Mouse (Mus musculus) midbrain, embryonic 14.5 days (tissue): Measurements from ENCODE around the gene Spag7. TPM values are rescaled to one million over a fixed set of nuclear protein-coding genes. Genes with fewer than 3 reads are reported as not detected.
A peak's percentile ranks its signal among the peaks of the same experiment; 100 is the strongest.

Source experiments
- ATAC-seq: fragments of 200-750 bp; cut with Nextera tagmentation; 2 replicates; pipeline ENCODE4 v1.8.0; 2017; ENCODE audit warnings: moderate number of reproducible peaks, moderate library complexity; ENCODE audit not compliant: low FRiP score, low TSS enrichment
- DNase-seq: peaks from one replicate; pipeline ENCODE4 v3.0.0-alpha.2; 2015
- H3K27ac ChIP-seq: fragments of 300-500 bp; sonication (generic); replicated peaks from 2 replicates; pipeline ENCODE4 v1.5.1; 2014; ENCODE audit warnings: mild to moderate bottlenecking, low read depth, low read length, moderate library complexity
- H3K27me3 ChIP-seq: fragments of 300-500 bp; sonication (generic); 2 replicates; pipeline ENCODE4 v1.6.1; 2014; ENCODE audit warnings: low read length, control low read depth, mixed read lengths; ENCODE audit not compliant: control insufficient read depth, insufficient read depth
- H3K36me3 ChIP-seq: fragments of 300-500 bp; sonication (generic); 2 replicates; pipeline ENCODE4 v1.6.1; 2014; ENCODE audit warnings: low read length, control low read depth; ENCODE audit not compliant: control insufficient read depth, insufficient read depth
- H3K4me1 ChIP-seq: fragments of 300-500 bp; sonication (generic); 2 replicates; pipeline ENCODE4 v1.6.1; 2014; ENCODE audit warnings: mild to moderate bottlenecking, antibody characterized with exemption, low read length, control low read depth; ENCODE audit not compliant: control insufficient read depth, insufficient read depth
- H3K4me2 ChIP-seq: fragments of 300-500 bp; sonication (generic); 2 replicates; pipeline ENCODE4 v1.6.1; 2014; ENCODE audit warnings: mild to moderate bottlenecking, low read length, moderate library complexity
- H3K4me3 ChIP-seq: fragments of 300-500 bp; sonication (generic); replicated peaks from 2 replicates; pipeline ENCODE4 v1.5.1; 2014; ENCODE audit warnings: low read depth, low read length
- H3K9ac ChIP-seq: fragments of 300-500 bp; sonication (generic); replicated peaks from 2 replicates; pipeline ENCODE4 v1.6.1; 2014; ENCODE audit warnings: mild to moderate bottlenecking, low read length, moderate library complexity
- H3K9me3 ChIP-seq: fragments of 300-500 bp; sonication (generic); 2 replicates; pipeline ENCODE4 v1.6.1; 2016; ENCODE audit warnings: low read length, control low read depth, mixed read lengths; ENCODE audit not compliant: control insufficient read depth
- WGBS: fragments of 180-500 bp; shearing (Covaris S2); extraction: QIAGEN DNeasy Blood & Tissue Kit; methylation state at CpG from one replicate; pipeline ENCODE4 v1.1.7; 2014; 5-methylcytosine and 5-hydroxymethylcytosine counted together
- polyA plus RNA-seq: library from polyadenylated mRNA; unstranded; fragments of >200 nt; fragmentation: Nextera tagmentation; extraction: Ambion mirVana; gene quantifications from 2 replicates; pipeline ENCODE4 v1.2.1, GENCODE M21; 2014

Gene Spag7
- polyA plus RNA-seq, 1 experiment from 2014 or later: 101 TPM

DNA sequence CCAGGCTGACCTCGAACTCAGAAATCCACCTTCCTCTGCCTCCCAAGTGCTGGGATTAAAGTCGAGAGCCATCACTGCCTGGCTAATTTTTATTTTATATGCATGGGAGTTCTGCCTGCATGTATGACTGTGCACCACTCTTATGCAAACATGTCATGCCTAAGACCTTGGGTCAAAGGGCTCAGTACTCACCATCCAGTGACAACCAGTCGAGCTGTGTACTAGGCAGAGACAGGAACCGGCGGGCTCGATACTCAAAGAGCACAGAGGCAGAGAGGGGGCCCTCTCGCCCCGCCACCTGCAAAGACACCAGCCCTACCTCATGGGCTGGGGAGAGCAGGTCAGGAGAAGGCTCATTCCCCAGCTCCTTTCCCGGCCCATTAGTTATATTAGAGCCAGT lies 8.9 kb upstream of the Spag7 start:
- Histone ChIP-seq H3K9ac (no peak overlapping the region), H3K4me3 (no peak overlapping the region), H3K4me2 (no peak overlapping the region), H3K27me3 (no peaks in the 10 kb centered on the region), H3K27ac (no peak overlapping the region), H3K36me3 (peaks cover 63% of the 10 kb centered on the region), H3K9me3 (no peaks in the 10 kb centered on the region), H3K4me1 (peaks cover 10% of the 10 kb centered on the region; the same call in 1 of the 2 replicates)
- DNase-seq (no peak), ATAC-seq (no peak)
- WGBS: 82% methylated on average over 9 of the region's 9 CpGs

DNA sequence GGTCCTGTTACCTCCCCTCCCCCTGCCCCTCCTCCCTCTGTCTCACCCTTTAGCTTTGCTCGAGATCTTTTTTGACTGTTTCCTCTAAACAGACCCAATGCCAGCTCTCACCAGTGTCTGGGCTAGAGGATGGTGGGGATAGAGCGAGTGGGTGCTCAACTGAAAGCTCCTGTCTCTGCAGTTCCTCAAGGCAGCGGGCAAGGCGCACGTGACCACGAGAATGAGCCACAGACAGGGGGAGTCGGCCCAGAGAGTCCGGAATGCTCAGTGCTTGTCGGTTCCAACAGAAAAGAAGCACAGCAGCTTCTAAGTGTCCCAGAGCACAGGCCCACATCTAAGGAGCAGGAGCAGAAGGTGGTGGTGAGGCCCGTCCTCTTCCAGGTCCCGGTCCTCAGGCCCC lies 5.3 kb upstream of the Spag7 start:
- Histone ChIP-seq H3K9ac (no peak overlapping the region), H3K27ac (no peak overlapping the region), H3K36me3 (peaks cover 54% of the 10 kb centered on the region), H3K4me3 (no peak overlapping the region), H3K4me2 (no peak overlapping the region), H3K4me1 (peaks cover 13% of the 10 kb centered on the region), H3K9me3 (no peaks in the 10 kb centered on the region), H3K27me3 (no peaks in the 10 kb centered on the region)
- DNase-seq (no peak), ATAC-seq (no peak)
- WGBS: 63% methylated on average over 11 of the region's 11 CpGs

DNA sequence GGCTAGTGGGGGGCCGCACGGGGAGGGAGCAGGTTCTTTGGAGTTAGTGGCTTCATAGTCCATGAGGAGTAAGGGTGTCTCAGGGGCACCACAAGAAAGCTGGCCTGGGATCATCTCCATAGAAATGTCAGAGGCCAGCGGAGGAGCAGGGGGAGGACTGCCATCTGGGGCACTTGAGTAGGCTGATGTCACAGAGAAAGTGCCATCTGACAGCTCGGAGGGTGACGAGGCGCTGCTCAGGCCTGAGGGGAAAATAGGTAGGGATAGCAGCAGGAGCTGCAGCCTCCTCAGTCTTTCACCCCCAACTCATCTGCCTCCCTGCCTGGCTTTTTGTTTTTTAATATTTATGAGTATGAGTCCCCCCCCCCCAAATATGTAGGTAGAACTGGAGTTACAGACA lies 4.8 kb upstream of the Spag7 start:
- no peak overlapping the region for H3K4me3 ChIP-seq
- ATAC-seq (no peak), DNase-seq (no peak)
- H3K9me3 ChIP-seq: no peaks in the 10 kb centered on the region
- peaks cover 49% of the 10 kb centered on the region for H3K36me3 ChIP-seq
- no peak overlapping the region for H3K4me2 ChIP-seq
- peaks cover 13% of the 10 kb centered on the region for H3K4me1 ChIP-seq
- WGBS: 52% methylated on average over 6 of the region's 6 CpGs
- H3K27ac ChIP-seq: no peak overlapping the region
- no peak overlapping the region for H3K9ac ChIP-seq
- H3K27me3 ChIP-seq: no peaks in the 10 kb centered on the region

DNA sequence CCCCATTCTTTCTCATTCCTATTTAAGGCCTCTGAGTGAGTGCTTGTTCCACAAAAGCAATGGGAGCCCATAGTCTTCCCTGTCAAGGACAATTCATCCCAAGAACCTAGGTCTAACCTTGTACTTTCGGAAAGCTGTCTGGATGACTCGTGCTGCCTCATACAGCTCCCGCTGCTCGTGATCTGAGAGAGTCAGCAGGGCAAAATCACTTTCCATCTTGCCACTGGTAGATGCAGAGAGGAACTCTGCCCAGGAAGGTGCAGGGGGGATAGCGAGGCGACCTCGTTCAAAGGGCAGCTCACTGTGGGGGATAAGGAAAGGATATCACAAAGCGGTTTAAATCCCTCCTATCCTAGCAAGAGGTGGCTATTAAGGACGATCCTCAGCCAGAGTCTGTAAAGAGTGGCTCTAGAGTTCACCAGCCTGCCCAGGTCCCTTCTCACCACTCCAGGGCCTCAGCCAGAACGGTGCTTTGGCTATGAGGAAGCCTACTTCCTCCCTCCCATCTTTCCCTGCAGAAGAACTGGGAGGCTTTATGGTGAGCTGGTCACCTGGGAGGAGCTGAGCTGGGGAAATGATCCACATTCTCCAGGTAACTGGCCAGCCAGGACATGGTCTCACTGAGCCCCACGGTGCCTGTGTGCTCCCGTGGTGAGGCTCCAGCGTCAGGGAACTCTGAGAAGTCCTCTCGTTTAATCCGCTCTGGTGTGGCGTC lies 2.3 kb upstream of the Spag7 start:
- no peak overlapping the region for H3K9ac ChIP-seq
- 84% methylated on average over 16 of the region's 16 CpGs for WGBS
- H3K4me3 ChIP-seq: 0 out of 2 replicates have a peak overlapping the region, but pooled peaks have one; percentile 65
- peaks cover 19% of the 10 kb centered on the region for H3K4me1 ChIP-seq
- ATAC-seq: no peak
- no peaks in the 10 kb centered on the region for H3K27me3 ChIP-seq
- peak overlapping the region; percentile 79; the same call in 1 of the 2 replicates for H3K4me2 ChIP-seq
- no peak for DNase-seq
- H3K9me3 ChIP-seq: no peaks in the 10 kb centered on the region
- 0 out of 2 replicates have a peak overlapping the region, but pooled peaks have one; percentile 96 for H3K27ac ChIP-seq
- H3K36me3 ChIP-seq: peaks cover 35% of the 10 kb centered on the region

DNA sequence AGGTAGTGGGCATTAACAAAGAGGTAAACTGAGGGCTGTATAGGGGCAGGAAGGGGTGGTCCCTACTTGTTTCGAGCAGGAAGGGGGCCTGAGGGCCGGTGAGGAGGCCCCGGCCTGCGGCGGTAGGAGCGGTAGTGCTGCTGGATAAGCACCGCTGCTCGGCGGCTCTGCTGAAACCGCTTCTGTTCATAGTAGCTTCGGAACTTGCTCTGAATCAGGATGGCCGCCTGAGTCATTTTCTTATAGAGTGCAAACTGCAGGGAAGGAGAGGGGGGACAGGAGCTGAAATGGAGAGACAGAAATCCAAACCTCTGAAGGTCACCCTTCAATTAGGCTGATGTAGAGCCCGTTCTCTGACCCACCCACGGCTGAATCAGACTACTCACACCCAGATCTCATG lies 1.3 kb upstream of the Spag7 start:
- ATAC-seq: no peak
- whole genome bisulfite sequencing: 29% methylated on average over 14 of the region's 14 CpGs
- H3K9me3 ChIP-seq: no peaks in the 10 kb centered on the region

DNA sequence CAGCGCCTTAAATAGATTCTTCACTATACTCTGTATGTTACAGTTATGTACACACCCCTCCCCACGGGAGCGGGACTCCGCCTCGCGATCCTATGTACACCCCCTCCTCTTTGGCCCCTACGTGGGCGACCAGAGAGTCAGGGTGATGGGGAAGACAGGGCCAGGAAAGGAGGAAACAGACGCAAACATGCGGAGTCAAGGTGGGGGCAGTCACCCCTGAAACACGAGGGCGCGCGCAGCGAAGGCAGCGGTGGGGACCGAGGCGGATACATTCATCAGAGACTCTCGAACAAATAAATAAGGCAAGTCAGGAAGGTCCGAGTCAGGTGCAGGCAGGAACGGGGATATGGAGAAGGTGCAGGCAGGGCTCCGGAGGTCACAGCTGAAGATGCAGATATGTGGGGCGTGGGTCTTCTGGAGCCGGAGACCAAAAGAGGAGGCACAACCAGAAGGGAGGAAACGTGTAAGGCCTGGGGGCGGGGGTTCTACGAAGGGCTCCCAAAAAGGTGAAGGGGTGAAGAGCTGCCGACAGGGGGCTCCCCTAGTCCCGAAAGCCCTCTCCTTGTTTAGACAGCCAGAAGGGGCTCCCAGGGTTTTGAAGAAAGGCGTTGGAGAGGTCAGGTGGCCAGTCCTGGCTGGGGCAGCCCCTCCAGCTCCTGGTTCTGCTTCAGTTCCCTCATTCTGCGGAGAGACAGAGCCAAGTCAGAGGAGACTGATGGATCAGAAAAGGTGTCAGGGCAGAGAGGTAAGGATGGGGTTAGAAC lies 548 bp upstream of the Spag7 start:
- Histone ChIP-seq H3K9me3 (no peaks in the 10 kb centered on the region), H3K27me3 (no peaks in the 10 kb centered on the region), H3K4me2 (peak overlapping the region; percentile 79), H3K27ac (peak overlapping the region; percentile 96), H3K4me1 (peaks cover 19% of the 10 kb centered on the region), H3K4me3 (peak overlapping the region; percentile 65), H3K36me3 (peaks cover 33% of the 10 kb centered on the region), H3K9ac (peak overlapping the region; percentile 72)
- under 1% methylated on average over 31 of the region's 31 CpGs for WGBS
- DNase-seq (peak; percentile 82), ATAC-seq (peak; percentile 32)

More for the DNA sequence above, 1.3 kb upstream of the Spag7 start:
- peak overlapping the region; percentile 72 for H3K9ac ChIP-seq
- H3K36me3 ChIP-seq: peaks cover 32% of the 10 kb centered on the region
- H3K27me3 ChIP-seq: no peaks in the 10 kb centered on the region
- H3K27ac ChIP-seq: peak overlapping the region; percentile 96
- H3K4me3 ChIP-seq: peak overlapping the region; percentile 65
- peak overlapping the region; percentile 79 for H3K4me2 ChIP-seq
- DNase-seq: peak; percentile 45
- H3K4me1 ChIP-seq: peaks cover 19% of the 10 kb centered on the region

DNA sequence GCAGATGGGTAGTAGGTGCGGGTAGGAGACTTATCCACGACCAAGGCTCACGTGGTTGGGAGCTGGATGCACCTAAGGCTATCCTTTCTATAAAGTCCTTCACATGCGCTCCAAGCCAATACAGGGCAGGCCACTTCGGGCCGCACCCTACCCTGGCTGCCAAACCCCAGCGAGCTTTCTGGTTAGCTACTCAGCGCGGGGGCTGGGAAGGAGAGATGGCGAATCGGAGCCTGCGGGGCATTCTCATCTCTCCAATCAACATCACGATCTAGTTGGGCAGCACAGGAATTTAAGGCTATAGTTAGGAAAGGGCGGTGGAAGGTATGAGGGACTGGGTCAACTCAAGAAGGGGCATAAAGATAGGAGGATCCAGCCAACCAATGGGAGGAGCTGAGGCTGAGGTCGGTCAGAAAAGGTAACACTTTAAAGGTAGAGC lies 863 bp downstream of the Spag7 start:
- peaks cover 39% of the 10 kb centered on the region for H3K36me3 ChIP-seq
- H3K4me2 ChIP-seq: peak overlapping the region; percentile 79
- peak overlapping the region; percentile 65 for H3K4me3 ChIP-seq
- DNase-seq (no peak), ATAC-seq (no peak)
- H3K27ac ChIP-seq: peak overlapping the region; percentile 78
- no peaks in the 10 kb centered on the region for H3K9me3 ChIP-seq
- 1% methylated on average over 15 of the region's 15 CpGs for WGBS
- peaks cover 19% of the 10 kb centered on the region for H3K4me1 ChIP-seq
- H3K27me3 ChIP-seq: no peaks in the 10 kb centered on the region
- H3K9ac ChIP-seq: peak overlapping the region; percentile 49

DNA sequence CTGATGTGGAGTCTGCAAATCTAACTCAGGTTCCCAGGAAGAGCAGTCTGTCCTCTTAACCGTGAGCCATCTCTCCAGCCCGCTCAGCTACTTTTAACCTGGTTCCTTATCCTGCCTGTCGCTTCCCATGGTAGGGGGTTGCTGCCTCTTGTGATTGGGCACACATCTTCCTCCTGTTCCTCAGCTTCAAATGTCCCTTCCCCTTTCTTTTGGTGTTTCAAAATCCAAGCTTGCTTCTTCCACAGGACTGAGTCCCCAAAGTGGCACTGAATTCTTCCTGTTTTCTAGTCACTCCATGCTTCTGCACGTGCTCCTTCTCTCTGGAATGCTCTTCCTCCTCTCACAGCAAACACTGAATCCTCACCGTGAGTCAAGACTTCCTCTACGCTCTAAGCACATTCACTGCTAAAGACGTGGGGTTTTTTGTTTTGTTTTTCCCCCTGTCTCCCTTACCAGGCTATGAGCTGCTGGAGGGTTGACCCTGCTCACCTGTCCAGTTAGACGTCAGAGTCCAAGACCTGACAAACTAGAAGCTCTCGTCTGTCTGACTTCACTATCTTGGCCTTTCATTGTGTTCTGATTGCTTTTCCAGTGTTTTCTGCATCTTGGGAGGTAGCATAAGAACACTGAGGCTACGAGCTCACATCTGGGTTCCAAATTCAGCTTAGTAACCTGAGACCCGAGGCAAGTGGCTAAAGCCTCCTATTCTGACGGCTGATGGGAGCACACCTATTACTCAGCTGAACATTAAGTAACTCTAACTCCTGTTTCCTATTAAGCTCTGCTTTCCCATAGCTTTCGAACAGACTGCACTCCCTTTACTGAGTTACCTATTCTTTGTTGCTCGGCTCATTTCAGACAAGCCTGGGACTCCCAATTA lies 1.7 kb downstream of the Spag7 start:
- Histone ChIP-seq H3K9ac (peak overlapping the region; percentile 49; the same call in 1 of the 2 replicates), H3K36me3 (peaks cover 44% of the 10 kb centered on the region)
- WGBS: 83% methylated on average over 14 of the region's 14 CpGs

More for the DNA sequence above, 1.7 kb downstream of the Spag7 start:
- Histone ChIP-seq H3K27ac (no peak overlapping the region), H3K4me3 (peak overlapping the region; percentile 65), H3K9me3 (no peaks in the 10 kb centered on the region), H3K27me3 (no peaks in the 10 kb centered on the region), H3K4me1 (peaks cover 19% of the 10 kb centered on the region), H3K4me2 (peak overlapping the region; percentile 79)
- DNase-seq (no peak), ATAC-seq (no peak)
